Mouse (Mus musculus) cortical plate, adult 2 months (tissue): ENCODE data around the gene Mc1r.

ENCODE experiments used
- CTCF ChIP-seq: fragments of 200-500 bp; IDR thresholded peaks from 2 replicates; pipeline ENCODE4 v1.5.1; 2011; ENCODE audit warnings: mild to moderate bottlenecking, control low read depth, low read length; ENCODE audit not compliant: insufficient read depth; ENCODE audit errors: extremely low read depth
- POLR2A ChIP-seq: fragments of 200-500 bp; IDR thresholded peaks from 2 replicates; pipeline ENCODE4 v1.6.1; 2011; ENCODE audit warnings: mild to moderate bottlenecking, low read length, control low read depth; ENCODE audit not compliant: insufficient read depth; ENCODE audit errors: extremely low read depth

DNA sequence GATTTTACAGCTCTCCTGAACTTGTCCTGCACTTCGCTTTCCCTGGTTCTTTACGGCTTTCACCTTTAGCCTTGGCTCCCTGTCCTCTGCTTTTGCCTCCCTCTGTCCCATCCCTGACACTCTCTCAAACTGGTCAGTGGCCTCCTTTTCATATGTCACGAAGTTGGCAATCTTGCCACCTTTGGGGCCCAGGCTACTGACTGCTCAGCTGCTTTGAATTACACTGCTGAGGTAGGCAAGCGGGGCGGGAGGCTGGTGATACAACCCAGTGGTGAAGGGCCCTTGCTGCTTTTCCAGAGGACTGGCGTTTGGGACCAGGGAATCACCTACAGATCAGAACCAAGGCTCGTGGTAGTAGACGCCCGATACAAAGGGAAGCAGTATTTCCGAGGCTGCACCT lies 31.2 kb upstream of the Mc1r start:
- TF ChIP-seq CTCF (no peak), POLR2A (no peak)
